Mouse (Mus musculus) adrenal gland, postnatal 25 days (tissue): Measurements from ENCODE around the gene Gm2a. TPM values are rescaled to one million over a fixed set of nuclear protein-coding genes. Genes with fewer than 3 reads are reported as not detected.
"Not testable (repeated sequence)": the region's sequence is repeated elsewhere in the genome, so short reads cannot be mapped to it uniquely, and the experiment has no call there.

ENCODE experiments used
- DNase-seq: peaks from one replicate; pipeline ENCODE4 v3.0.0; 2021; ENCODE audit warnings: mixed read lengths
- total RNA-seq: library from RNA; stranded (reverse); gene quantifications from 2 replicates; pipeline ENCODE4 v1.2.3, GENCODE M21; 2021

Gm2a gene
- total RNA-seq, 1 experiment from 2014 or later = 211 TPM

DNA sequence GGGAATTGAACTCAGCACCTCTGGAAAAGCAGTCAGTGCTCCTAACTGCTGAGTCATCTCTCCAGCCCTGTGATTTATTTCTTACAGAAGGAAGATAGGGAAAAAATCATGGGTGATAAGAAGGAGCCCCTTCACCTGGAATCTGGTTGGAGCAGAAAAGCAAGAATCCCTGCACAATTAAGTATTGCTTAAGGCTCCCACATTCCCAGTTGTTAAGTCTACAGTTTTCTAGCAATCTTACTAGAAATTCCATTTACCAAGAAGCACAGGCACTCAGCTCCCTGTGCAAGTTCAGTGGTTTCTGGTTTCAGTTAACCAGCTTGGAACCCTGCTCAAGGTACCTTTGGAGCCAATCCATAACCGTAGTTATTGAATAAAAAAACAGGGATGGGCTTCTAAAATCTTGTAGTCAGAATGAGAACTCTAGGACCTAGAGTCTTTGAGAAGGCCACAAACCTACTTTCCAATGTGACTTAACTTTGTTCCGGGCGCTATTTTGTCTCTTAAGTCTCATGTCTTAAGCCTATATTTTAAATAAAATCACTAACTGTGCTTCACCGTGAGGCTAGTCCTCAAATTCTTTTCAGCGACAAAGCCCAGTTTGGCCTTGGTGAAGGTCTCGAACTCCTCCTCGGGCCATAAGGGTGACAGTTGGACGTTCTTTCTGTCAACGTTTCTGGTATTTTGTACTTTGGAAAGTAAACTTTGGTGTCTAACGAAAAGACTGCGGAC, 1.0 kb upstream of the Gm2a start:
- no peak for DNase-seq

DNA sequence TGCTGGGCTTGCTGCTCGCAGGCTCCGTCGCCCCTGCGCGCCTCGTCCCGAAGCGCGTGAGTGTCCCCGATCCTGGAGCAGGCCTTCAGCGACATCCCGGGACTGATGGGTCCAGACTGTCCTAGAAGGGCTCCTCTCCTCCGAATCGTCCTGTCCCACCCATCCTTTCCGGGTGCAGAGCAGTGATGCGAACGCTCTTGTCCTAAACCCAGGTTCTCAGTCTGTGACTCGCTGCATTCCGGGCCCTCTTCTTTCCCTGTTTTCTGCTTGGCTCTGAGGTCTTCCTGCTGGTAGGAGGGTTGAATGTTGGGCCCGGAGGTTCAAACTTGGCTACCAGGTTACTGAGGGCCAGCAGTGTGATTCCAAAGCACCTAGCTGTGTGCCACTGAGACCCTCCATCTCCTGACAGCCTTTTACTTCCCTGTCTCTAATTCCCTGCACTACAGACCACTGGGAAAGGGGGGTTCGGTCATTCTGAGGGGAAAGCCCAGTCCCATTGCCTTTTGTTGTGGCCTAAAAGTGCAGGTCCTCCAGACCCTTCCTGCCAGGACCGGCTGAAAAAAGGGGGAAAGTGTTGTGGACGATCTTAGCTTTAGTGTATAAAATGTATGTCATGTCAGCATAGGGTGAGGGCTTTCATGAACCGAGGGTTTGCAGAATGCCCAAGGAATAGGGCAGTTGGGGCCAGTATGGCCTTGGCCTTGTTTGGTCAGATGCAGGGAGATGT, 437 bp downstream of the Gm2a start:
- DNase-seq = no peak

DNA sequence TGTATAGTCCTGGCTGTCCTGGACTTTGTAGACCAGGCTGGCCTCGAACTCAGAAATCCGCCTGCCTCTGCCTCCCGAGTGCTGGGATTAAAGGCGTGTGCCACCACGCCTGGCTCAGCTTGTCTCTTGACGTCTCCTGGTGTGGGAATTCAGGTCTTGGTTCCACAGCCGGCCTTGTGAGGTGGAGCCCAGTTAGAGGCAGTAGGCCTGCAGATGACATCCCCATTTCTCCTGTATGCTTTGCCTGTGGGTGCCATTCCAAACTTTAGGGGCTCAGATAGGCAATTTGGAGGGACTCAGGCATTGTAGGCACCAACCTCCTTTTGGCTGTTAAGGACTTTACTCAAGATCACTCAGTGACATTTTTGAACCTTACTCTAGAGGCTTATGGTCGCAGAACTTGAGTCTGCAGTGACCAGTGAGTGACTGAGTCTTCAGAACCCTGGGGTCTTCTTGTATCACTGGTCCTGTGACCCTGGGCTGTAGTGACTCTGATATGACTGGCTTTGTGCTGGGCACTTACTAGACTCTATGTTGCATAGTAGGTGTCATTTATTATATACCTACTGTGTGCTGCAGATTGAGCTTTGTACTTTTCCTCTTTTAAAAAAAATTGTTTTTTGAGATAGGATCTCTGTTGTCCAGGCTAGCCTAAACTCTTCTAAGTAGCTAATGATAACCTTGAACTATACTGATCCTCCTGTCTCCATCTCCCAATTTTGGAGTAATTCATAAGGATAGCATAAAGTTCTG, 1.3 kb downstream of the Gm2a start:
- DNase-seq = no peak

DNA sequence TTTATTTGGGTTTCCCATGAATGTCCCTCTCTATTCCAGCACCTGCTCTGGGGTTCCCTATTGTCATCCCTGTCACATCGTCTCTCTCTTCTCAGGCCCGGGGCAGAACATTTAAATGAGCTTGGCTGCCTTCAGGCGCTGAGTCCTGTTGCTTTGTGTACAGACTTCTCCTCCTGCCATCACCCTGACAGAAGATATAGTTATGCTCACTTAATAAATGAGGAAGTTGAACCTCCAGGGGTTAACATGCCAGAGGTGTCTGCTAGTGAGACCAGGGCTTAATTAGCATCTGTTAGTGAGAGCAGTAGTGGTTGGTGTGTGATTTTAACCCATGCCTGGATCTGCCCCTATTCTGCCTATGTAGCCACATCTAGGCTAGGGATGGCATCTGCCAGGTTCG, 2.0 kb downstream of the Gm2a start:
- DNase-seq = no peak

DNA sequence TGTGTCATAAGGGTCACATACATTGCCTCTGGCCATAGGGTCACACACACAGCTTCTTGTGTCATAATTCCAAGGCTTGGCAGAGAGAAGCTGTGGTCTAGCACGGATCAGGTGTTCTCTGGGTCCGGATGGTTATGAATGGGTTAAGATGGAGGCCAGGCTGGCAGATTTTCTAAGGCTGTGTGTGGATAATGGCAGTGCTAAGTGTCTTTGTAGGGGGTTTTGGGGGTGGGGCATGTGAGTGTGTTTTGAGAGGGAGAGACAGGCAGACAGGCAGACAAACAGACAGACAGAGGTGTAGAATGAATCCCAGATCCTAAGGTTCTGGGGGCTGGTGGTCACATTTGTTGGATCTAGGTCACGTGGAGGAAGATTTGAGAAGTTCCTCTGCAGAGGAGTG, 4.1 kb downstream of the Gm2a start:
- DNase-seq = no peak

DNA sequence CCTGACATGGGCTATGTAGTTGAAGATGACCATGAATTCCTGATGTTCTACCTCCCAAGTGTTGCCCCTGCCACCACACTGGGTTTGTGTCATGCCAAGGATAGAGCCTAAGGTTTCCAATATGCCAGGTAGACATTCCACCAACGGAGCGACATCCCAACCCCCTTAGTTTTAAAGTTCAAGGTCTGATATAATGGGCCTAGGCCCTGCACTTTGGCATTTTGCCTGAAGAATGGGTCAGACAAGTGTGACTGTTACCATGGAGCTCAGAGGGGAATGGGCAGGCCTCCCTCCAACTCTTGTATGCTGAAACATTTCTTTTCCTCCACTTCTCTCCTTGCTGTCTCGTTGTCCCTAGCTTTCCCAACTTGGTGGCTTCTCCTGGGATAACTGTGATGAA, 5.3 kb downstream of the Gm2a start:
- DNase-seq = peak; percentile 43

DNA sequence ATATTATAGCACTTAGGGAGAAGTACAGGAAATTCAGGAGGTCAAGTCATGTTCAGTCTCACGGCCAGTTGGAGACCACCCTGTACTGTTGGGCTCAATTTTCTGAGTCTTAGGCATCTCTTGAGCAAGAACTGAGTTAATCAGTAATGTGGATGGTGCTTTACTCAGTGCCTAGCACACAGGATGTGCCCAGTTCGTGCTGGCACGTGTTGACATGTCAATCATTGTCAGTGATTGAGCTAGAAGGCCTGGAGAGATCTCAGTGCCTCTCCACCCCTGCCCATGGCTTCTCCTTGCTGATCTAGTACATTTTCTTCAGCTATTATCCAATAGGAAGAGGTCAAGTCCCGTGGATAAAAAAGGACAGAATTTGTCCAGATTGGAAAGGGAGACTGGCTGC, 7.5 kb downstream of the Gm2a start:
- DNase-seq = no peak

DNA sequence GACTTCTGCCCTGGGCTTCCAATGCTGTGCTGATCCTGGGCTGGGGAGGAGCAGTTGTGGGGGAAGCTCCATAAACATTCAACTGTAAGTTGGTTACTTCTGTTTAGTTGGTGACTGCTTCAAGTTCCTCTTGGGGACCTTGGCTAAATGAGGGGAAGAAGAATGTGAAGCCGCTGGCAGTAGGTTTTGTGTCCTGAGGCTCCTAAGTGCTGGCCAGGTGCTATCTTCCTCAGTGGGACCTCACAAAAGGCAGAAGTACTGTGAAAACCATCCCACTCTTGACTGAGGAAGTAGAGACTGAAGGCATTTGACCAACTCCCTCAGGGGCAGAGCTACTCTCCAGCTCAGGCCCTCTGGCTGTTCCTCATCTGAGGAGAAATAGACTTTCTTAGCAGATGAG, 8.7 kb downstream of the Gm2a start:
- DNase-seq = no peak

DNA sequence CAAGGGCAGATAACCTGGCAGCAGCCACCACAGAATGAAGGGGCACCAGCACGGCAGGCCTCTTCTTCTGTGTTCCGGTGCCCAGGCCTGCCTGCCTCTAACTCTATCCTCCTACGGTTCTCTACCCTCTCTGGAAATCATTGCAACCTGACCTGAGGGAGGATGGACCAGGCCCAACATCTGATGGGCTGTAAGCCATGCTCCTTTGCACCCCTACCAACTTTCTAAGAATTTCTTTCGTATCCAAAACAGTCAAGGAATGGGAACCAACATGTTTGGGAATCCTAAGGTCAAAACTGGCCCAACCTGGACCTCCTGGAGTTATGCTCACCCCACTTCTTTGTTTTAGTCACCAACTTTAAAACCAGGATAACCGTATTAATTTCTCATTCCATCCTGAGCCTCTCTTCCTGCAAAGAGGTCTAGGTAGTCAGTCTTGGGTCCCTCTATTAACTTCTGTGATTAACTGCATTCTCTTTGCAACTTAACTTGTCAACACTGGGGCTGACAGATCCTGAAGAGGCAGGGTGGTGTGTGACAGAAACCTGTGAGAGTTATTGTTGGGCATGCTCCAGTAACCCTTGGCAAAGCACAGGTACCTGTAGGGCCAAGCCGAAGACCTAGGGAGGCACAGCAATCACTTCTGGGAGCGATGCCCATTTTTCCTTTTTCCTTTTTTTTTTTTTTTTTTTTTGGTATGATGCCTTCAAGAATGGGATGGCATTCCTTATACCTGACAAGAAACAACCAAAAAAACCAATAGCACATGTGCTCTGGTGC, 11.8 kb downstream of the Gm2a start:
- DNase-seq = no peak

DNA sequence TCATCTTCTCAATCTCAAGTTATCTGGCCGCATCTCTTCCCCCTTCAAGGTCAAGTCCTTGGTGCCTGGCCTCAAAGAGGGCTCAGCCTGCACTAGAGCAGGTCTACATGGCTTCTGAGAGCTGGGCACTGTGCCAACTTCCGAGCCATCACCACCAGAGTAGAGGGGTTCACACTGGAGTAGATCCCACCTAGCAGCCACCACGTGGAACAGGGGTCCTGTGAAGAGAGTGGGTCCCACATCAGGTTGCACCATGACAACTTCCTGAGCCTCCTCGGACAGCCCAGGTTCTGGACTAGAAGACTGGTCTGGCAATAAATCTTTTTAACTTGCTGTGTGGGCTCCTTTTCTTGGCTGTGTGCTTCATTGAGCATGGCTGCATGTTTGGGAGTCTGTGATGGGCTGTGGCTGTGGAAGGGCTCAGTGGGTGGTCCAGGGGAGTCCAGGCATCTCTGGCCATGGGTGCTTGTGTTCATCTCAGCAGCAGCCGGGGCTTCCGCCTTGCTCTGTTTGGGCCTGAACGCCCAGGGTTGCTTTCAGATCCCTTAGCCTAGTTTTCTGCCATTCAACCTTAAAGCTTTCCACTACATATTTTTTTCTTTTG, 12.8 kb downstream of the Gm2a start:
- no peak for DNase-seq

DNA sequence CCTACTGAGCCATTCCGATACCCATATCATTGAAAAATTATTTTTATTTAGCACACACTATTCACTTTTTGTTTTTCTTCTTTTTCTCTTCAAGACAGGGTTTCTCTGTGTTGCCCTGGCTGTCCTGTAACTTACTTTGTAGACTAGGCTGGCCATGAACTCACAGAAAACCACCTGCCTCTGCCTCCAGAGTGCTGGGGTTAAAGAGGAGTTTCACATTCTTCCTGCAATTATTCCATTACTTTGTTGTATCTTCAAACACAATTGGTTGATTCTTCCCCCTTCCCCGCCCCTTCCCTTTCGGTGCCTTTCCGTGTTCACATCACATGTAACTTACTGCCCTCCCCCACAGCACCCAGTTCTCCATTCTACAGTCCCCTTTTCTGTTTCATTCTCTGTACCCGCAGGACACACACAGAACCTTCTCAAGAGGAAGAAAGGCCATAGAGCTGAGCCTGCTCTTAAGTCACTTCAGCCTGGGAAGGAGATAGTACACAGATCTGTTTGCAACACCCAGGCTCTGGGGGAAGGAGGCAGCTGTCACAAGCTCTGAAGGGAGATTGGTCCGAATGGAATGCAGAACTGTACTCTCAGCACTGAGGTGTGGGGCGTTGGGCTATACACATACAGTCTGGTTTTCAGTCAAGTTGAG, 15.4 kb downstream of the Gm2a start:
- DNase-seq = no peak

DNA sequence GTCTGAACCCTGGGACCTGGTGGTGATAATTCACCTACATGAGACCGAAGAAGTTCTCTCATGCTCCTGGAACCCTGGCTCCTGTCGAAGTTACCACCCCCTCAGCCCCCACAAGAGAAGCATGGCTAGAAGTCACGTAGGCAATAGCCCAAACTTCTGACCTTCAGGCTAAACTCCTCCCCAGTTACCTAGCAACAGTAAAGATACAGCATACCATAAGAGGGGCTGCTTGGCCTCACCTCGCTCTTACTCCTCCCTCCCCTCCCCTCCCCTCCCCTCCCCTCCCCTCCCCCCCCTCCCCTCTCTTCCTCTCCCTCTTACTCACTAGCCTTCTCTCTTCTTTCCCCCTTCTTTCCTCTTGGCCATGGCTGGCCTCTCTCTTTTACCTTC, 15.9 kb downstream of the Gm2a start:
- DNase-seq = not testable (repeated sequence)

DNA sequence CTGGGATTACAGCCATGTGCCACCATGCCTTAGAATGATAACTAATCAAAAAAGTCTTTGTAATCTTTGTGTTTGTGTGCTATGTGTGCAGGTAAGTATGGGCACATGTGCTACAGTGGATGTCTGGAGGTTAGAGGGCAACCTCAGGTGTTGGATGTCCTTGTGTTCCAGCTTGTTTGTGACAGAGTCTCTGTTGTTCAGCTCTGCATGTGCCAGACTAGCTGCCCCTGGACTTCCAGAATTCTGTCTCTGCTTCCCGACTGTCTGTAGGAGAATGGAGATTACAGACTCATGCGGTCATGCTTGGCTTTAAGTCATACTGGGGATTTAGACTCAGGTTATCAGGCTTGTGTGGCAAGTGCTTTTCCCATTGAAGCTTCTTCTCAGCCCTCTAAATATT, 16.4 kb downstream of the Gm2a start:
- DNase-seq = no peak

DNA sequence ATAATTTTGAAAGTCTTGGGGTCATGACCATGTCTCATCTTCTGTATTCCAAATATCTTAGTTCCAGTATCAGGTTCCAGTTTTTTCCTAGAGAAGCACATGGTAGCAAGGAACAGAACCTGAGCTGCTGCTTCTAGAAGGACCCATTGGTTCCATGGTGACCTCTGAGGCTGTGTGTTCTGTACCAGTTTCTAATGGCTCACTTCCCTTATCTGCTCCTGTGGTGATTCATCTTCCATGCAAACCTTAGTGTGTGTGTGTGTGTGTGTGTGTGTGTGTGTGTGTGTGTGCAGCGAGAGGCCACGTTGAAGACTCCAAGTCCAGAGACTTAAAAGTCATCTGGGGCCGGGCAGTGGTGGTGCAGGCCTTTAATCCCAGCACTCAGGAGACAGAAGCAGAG, 18.1 kb downstream of the Gm2a start:
- peak; percentile 41 for DNase-seq

DNA sequence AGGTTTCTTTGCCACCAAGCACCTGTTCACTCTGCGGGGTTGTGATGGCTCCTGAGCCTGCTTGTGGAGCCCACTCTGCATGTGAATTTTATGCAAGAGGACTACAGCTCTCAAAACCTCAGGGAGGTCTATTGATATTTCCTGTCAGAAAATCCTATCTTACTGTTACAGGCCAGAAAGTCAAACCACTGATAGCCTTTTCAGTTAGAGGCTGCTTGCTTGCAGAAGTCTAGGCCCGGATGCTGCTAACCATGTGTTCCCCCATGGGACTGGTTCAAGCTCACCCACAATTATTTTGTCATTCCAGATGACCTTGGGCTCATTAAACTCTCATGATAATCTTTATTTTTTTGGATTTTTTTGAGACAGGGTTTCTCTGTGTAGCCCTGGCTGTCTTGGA, 19.1 kb downstream of the Gm2a start:
- DNase-seq = no peak

DNA sequence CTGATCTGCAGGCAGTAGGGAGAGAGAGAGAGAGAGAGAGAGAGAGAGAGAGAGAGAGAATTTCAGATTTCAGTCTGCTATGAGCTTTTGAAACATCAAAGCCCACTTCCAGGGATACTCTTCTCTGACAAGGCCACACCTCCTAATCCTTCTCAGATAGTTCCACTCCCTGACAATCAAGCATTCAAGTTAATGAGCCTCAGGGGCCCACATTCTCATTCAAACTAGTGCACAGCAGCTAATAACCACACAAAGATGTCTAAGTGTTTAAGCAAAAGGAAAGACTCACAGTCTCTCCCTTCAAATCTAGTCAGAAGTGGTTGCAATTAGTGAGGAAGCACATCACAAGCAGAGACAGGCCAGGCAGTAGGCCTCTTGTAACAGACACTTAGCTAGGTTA, 22.4 kb downstream of the Gm2a start:
- no peak for DNase-seq

DNA sequence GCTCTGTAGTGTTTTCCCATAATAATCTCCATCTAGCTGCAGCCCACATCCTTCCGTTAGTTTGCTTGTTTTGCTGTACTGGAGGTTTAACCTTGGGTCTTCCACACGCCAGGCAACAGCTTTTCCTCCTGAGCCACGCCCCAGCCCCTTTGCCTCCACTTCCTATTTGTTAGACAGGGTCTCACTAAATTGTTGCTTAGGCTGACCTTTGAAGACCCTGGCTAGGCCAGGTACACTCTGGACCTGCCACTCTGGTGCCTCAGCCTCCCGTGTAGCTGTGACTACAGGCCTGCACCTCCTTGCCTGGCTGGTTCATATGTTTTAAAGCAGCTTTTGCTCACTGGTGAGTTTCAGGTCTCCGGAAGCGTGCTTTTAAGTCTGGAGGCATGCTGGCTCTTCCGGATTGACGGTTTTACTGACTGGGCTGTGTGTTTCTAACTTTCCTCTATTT, 22.9 kb downstream of the Gm2a start:
- DNase-seq = no peak

DNA sequence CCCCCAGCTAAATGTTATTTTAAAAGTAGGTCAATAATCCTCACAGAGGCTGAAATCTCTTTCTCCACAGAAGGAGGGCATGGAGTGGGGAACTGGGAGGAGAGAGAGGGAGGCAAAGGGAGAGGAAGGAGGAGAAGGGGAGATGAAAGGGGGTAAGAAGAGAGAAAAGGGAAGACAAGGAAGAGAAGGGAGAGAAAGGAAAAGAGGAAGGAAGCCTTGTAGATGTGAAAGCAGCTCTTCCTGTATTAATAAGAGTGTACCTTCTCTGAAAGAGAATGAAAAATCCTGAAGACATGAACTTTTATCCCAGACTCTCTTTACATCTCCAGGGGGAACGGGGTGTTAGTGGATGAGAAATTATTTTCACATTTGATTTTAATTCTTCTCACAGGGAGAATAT, 23.5 kb downstream of the Gm2a start:
- DNase-seq = no peak

DNA sequence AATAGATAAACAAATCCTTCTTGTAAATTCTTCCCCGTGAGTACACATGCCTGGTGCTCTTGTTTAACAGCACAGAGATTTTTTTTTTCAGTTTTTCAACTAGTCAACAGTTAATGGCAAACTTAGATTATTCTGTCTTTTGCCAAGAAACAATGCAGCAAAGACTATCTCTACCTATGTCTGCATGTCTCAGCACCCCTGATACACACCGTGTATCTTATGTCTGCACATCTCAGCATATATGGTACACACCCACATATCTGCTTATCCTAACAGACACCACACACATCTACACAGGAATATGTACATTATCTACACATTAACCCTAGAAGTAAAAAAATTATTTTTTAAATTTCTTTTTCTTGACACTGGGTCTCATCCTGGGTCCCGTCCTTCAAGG, 28.7 kb downstream of the Gm2a start:
- no peak for DNase-seq

DNA sequence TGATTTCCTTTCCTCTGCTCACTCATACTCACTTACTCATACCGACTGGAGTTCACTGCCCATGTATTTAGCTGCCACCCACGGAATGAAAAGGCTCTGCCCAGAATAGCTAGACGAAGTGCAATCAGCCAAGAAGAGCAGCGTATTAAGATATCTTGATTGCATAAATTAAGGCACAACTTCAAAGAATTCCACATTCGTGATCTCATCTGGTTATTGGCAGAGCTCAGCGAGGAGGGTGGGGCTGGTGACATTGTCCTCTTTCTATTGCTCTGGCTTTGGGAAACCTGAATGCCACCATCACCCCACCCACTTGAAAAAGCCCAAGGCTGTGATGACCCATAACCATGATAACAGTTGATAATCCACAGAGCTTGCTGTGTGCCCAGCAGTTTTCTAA, 30.0 kb downstream of the Gm2a start:
- DNase-seq = no peak

DNA sequence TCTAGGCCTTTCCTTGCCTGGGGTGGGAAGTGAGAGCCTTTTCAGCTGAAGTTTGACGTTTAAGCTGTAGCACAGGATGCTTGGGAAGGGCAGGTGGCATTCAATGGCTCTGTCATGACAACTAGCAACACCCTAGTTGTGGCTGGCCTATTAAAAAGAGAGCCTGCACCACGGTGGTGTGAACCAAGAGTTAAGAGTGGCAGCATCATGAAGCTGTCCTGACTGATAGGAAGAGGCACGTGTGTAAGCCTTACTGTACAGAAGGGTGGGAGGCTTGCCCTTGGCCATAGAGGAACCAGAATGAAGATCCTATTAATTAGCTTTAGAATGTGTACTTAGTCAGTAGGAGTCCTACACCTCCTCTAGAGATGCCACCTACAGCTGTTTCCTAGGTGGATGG, 30.5 kb downstream of the Gm2a start:
- DNase-seq = no peak
